Mouse (Mus musculus) spleen, adult 12 weeks (tissue): Measurements from ENCODE around the gene Slc10a2.
"Not testable (repeated sequence)": the region's sequence is repeated elsewhere in the genome, so short reads cannot be mapped to it uniquely, and the experiment has no call there.

Experiments
- DNase-seq: peaks from one replicate; pipeline ENCODE4 v3.0.0; 2022; ENCODE audit warnings: low spot score

Gene Slc10a2

DNA sequence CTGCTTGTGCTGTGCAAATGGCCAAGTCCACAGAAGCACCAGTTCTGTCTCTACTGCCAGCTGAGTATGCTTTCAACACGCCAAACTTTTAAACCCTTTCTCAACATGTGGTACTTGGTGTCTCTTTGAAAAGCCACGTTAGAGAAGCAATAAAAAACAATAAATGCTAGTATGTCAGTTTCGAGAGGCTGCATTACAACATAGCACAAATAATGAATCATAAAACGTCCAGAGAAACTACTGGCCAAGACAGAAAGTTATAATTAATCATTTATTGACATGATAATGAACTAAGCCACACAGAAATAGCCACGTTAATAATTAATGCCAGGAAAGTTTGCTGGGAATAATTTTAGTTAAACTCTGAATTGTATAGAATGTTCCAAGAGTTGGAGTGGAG is at the start of gene Slc10a2:
Gene Slc10a2, minus strand, starts transcription at position 166 of the 400 bp plus-strand sequence.
- no peak for DNase-seq

DNA sequence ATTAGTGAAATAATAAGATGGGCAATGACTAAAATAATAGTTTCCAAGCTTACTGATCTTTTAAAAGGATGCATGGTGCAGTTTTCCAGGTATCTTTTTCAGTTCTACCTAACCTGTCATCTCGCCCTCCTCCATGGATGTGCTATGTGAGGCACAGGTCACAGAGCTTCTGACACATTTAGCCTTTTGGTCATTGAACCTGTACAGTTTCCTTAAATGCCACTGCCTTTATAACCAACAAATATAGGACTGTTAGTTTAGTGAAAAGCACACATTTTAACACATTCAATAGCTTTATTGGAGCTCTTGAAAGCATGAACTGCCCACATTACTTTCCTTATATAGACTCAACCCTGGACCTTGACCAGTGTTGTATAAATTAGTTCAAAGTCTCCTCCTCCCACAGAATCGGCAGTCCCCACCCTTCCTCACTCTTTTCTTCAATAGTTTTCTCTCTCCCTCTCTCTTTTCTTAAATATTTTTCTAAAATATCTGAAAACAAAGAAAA is 24.2 kb upstream of the Slc10a2 start:
- no peak for DNase-seq

DNA sequence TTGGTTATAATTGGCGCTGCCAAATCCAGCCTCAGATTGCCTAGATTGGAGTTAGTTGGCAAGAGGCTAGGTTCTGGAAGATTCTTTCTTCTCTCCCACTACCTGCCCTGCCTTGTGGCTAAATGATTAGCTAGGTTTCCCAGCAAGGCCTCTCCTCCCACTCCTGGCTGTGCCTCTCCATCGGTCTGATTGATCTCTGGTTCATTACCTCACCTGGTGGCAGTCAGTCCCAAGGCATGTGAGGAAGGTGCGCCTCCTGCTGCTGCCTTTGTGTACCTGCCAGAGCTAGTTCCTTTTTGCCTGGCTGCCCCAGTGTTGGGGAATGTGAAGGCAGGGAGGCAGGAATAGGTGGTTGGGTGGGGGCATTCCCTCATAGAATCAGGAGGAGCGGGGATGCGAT is 1.7 kb upstream of the Slc10a2 start:
- no peak for DNase-seq

DNA sequence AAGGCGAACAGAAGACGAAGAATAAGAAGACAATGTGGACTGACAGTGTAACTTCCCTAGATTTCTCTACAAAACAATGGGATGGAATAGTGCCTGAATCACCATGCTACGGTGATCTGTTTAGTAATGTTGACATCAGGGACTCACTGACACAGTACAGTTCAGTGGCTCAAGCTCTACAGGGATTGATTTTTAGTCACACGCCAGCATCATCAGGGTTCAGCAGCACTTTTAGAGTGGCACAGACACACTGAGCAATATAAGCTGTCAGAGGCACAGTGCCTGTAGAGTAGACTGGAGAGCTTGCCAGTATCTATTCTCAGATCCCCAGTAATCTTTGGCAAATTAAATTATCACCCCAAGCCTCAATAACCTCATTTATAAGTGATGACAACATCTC is 9.8 kb downstream of the Slc10a2 start:
- no peak for DNase-seq

DNA sequence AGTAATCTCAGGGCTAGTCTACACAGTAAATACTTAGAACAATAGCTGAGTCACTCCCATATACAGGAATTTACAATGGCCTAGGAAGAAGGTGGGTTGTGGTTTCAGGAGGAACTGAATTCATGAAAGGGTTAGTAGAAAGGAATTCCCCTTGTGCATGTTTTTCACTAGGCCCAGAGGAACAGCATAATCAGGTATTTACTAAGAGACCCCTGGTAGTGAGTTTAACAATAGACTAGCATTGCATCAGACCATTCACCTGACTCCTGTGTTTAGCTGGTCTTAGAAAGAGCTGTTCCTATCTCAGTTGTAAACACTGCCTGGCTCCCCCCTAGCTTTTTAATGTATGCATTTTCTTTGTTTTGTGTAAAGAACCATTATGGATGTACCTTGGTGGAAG is 11.2 kb downstream of the Slc10a2 start:
- DNase-seq: not testable (repeated sequence)

DNA sequence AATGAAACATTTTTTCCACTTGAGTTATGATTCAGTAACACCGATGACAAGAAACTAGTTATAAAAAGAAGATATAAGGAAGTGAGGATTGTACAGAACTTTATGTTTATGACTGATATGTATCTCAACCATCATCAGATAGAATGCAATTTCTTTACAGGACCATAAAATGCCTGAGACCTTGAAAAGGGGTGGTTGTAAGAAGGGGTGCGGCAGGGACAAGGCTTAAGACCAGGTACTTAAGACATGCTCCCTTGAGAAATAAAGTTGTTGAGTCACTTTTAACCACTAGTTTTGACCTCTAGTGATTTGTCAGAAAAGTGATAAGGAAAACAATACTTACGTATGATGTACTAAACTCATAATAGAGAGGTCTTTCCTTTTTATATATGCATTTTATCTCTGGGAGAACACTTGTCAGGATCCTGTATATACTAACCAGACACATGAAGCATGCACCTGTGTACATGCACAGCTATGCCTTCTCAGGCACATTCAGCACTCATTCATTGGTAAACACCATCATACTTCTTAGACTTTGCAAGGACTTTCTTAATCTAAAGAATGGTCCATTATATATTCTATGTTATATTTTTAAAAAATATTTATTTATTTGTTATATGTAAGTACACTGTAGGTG is 31.4 kb downstream of the Slc10a2 start:
- DNase-seq: no peak

DNA sequence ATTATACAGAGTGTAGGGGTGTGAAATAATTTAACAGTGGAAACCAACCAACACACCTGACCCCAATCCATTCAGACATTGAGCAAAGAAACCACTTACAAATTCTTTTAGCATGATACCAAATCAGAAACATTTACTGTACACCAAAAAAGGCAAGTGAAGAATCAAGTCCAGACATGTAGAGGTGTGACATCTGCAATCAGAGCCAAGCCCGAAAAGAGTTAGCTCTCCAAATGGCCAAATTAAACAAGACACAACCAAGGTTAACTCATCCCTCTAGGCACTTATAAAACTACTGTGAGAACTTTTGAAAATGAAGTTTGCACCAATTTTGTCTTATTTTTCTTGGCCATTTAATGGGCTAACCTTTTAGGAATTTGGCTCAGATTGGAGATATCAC is 46.3 kb downstream of the Slc10a2 start:
- DNase-seq: no peak

DNA sequence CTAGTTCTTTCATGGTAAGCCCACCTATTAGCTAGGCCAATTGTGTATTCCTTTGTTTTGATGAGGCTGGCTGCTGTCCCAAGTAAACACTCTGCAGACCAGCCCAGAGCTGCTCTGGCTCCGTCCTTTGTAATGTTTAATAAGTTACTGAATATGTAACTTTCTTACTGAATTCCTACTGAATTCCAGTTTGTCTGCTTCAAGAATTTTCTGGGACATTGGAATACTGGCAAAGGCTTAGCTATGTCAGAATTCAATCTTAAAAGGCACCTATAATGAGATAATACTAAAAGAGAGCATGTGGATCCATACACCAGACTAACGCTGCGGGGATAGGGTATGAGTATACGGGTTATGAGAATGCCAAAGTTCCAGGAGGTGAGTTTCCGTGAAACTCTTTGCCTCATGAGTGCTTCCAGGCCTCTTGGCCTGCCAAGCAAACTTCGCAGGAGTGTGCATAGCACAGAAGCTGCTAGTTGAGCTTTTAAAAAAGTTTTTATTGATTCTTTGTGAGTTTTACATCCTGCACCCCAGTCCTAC is 60.7 kb downstream of the Slc10a2 start:
- not testable (repeated sequence) for DNase-seq

DNA sequence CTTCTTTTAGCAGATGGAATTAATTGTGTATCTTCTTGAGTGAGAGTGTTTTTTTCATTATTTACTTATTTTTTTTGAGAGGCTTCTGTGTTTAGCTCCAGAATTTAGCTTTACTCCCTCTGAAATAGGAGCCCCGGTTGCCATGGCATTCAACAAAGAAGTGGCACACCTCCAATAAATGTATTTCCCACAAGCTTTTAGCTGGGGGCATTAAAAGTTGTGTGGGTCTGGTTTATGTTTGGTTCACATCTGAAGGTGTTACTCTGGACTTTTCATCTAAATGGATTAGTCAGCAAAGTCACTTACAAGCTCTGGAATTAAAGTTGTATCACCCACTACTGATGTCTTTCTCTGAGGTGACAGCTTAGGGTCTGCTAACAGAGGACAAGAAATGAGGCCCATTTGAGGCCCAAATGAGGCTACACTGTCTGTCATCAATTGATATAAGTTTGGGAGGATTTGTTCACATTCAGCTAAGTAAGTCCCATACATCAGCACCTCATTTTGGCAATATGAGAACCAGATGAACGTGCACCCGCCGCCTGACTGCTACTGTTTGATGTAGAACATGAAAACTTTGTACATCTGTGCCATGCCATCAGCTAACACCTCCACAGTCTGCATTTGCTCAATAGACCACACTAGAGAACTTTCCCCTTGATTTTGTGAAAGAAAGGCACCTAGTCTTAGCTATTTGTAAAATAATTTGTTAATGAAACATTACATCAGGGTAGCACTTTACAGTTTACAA is 66.2 kb downstream of the Slc10a2 start:
- no peak for DNase-seq
